Mouse (Mus musculus) heart, adult 8-10 months (tissue): Measurements from ENCODE around the gene Resf1. TPM values are rescaled to one million over a fixed set of nuclear protein-coding genes. Genes with fewer than 3 reads are reported as not detected.
"Not testable (repeated sequence)": the region's sequence is repeated elsewhere in the genome, so short reads cannot be mapped to it uniquely, and the experiment has no call there.

Source experiments
- DNase-seq: peaks from one replicate; pipeline ENCODE4 v3.0.0; 2022; ENCODE audit warnings: low spot score
- total RNA-seq, 4 experiments: library from RNA; stranded (reverse); gene quantifications; 2 replicates each; pipeline ENCODE4 v1.2.4; 2022

The Resf1 gene
- total RNA-seq, result 10 to 100 TPM; 20.2 to 45.4 (median 29.3) TPM

- peak; percentile 89 for DNase-seq
Observed at GRCm38 (mm10) chr6:149308956-149309932, at the start of gene Resf1. Gene Resf1 (plus strand): TSS chr6:149309414.

GRCm38 (mm10) chr6:149260801-149261239 lies 48.4 kb upstream of the Resf1 start:
- no peak for DNase-seq

- no peak for DNase-seq
Observed at GRCm38 (mm10) chr6:149267951-149268350, 41.3 kb upstream of the Resf1 start.

- DNase-seq, result no peak
Observed at GRCm38 (mm10) chr6:149278248-149278731, 30.9 kb upstream of the Resf1 start.

GRCm38 (mm10) chr6:149278866-149279265 lies 30.3 kb upstream of the Resf1 start:
- no peak for DNase-seq

GRCm38 (mm10) chr6:149280511-149280910 lies 28.7 kb upstream of the Resf1 start:
- DNase-seq, result no peak

GRCm38 (mm10) chr6:149288190-149288589 lies 21.0 kb upstream of the Resf1 start:
- not testable (repeated sequence) for DNase-seq

GRCm38 (mm10) chr6:149303231-149303630 lies 6.0 kb upstream of the Resf1 start:
- DNase-seq, result not testable (repeated sequence)

- DNase-seq, result no peak
Observed at GRCm38 (mm10) chr6:149307092-149307491, 2.1 kb upstream of the Resf1 start.

- DNase-seq, result no peak
Observed at GRCm38 (mm10) chr6:149307801-149308200, 1.4 kb upstream of the Resf1 start.

GRCm38 (mm10) chr6:149310226-149310625 lies 1.0 kb downstream of the Resf1 start:
- DNase-seq, result no peak

- no peak for DNase-seq
Observed at GRCm38 (mm10) chr6:149311044-149311443, 1.8 kb downstream of the Resf1 start.

GRCm38 (mm10) chr6:149311778-149312177 lies 2.6 kb downstream of the Resf1 start:
- no peak for DNase-seq

- no peak for DNase-seq
Observed at GRCm38 (mm10) chr6:149312221-149312620, 3.0 kb downstream of the Resf1 start.

GRCm38 (mm10) chr6:149314918-149315317 lies 5.7 kb downstream of the Resf1 start:
- no peak for DNase-seq

GRCm38 (mm10) chr6:149323523-149324241 lies 14.5 kb downstream of the Resf1 start:
- no peak for DNase-seq

- DNase-seq, result no peak
Observed at GRCm38 (mm10) chr6:149324242-149324633, 15.0 kb downstream of the Resf1 start.

GRCm38 (mm10) chr6:149329071-149329470 lies 19.9 kb downstream of the Resf1 start:
- no peak for DNase-seq

GRCm38 (mm10) chr6:149330332-149330731 lies 21.1 kb downstream of the Resf1 start:
- DNase-seq, result no peak

GRCm38 (mm10) chr6:149333036-149333435 lies 23.8 kb downstream of the Resf1 start:
- no peak for DNase-seq

GRCm38 (mm10) chr6:149337990-149338389 lies 28.8 kb downstream of the Resf1 start:
- DNase-seq, result no peak

GRCm38 (mm10) chr6:149338622-149339021 lies 29.4 kb downstream of the Resf1 start:
- no peak for DNase-seq
